Mouse (Mus musculus) CD4-positive naive resting alpha-beta T cell, adult 76 days (primary cell): ENCODE data around the gene Tarm1. TPM values are rescaled to one million over a fixed set of nuclear protein-coding genes. Genes with fewer than 3 reads are reported as not detected.

Experiments
- total RNA-seq: library from RNA; stranded (reverse); gene quantifications from one replicate; pipeline ENCODE4 v1.2.4, GENCODE M21; 2023

Tarm1 gene
- total RNA-seq: not detected

GRCm38 (mm10) chr7:3502439-3502838 lies at the start of gene Tarm1:
Gene Tarm1, minus strand, starts transcription at chr7:3502624.

Other genes starting within 250 kb of the Tarm1 start
- 14.2 TPM for gene Myadm, start 213.5 kb downstream of the Tarm1 start, total RNA-seq
- 1.5 TPM for gene Prkcg, start 213.4 kb downstream of the Tarm1 start, total RNA-seq
- gene Cacng7, start 169.7 kb downstream of the Tarm1 start, total RNA-seq: not detected
- not detected for gene Cacng8, start 111.9 kb downstream of the Tarm1 start, total RNA-seq
- not detected for gene Cacng6, start 78.4 kb downstream of the Tarm1 start, total RNA-seq
- gene Oscar, start 113.5 kb upstream of the Tarm1 start, total RNA-seq: not detected
- 289 TPM for gene Ndufa3, start 114.7 kb upstream of the Tarm1 start, total RNA-seq
- gene Tfpt, start 127.3 kb upstream of the Tarm1 start, total RNA-seq: 16.7 TPM
- 47.6 TPM for gene Prpf31, start 127.4 kb upstream of the Tarm1 start, total RNA-seq
- 93.5 TPM for gene Cnot3, start 142.6 kb upstream of the Tarm1 start, total RNA-seq
- 11.0 TPM for gene Leng1, start 163.2 kb upstream of the Tarm1 start, total RNA-seq
- gene Tmc4, start 174.9 kb upstream of the Tarm1 start, total RNA-seq: 10.1 TPM
- 18.5 TPM for gene Tsen34, start 190.2 kb upstream of the Tarm1 start, total RNA-seq
- gene Mboat7, start 190.9 kb upstream of the Tarm1 start, total RNA-seq: 66.9 TPM
- 2,567 TPM for gene Rps9, start 201.4 kb upstream of the Tarm1 start, total RNA-seq
- gene Pirb, start 217.8 kb upstream of the Tarm1 start, total RNA-seq: 7.3 TPM